In the genomic region with DNA sequence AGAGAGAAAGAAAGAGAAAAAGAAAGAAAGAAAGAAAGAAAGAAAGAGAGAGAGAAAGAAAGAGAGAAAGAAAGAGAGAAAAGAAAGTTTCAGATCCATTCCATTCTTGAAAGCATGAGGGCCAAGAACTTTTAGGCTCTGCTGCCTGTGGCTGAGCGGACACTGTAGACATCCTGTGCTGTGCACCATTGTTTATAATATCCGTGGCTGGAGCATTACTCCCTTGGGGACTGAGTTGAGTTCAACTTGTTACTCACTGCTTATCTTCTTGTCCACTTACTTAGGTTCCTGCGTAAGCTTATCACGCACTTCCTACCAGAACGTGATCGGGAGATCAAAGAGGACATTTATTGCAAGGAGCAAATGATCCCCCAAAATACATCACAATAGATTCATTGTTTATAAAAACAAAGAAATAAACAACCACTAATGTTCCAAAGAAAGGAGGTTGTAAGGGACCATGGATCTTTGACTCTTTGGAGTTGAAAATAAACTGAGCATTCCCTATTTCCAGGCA, we compare ENCODE assay signal across 18 mouse cellular contexts. TPM values are rescaled to one million over a fixed set of nuclear protein-coding genes. Genes with fewer than 3 reads are reported as not detected.
DNase-seq lines count a peak whose midpoint lies in the region; ATAC-seq and TF ChIP-seq lines count a peak whose summit lies in the region.
"Had no signal": no experiment of that assay in that cellular context is flagged by ENCODE, and none has a peak within 500 bp of the region (broad histone marks: within the 10 kb centered on the region; RNA-seq: fewer than 3 reads in every experiment).

No protein-coding gene starts in this region.

- H3K27ac ChIP-seq in heart, adult 2 months = peak overlapping the region; percentile 21
- H3K27ac ChIP-seq in heart, embryonic 12.5 days (ENCODE audit: poor library complexity, severe bottlenecking) = no peak overlapping the region
- no peak overlapping the region for H3K27ac ChIP-seq in embryonic facial prominence, embryonic 11.5 days (replicated peaks; ENCODE audit: low read depth, low read length)
- no peak overlapping the region for H3K27ac ChIP-seq in limb, embryonic 10.5 days
- H3K27ac ChIP-seq: forebrain, embryonic 15.5 days; limb, embryonic 12.5 days; liver, embryonic 13.5 days; midbrain, embryonic 10.5 days had no signal

- TF ChIP-seq CTCF in heart, adult 2 months (IDR thresholded peaks at IDR 0.05) = 0 out of 2 replicates have a peak, but pooled peaks have one; percentile 15

- H3K9me3 ChIP-seq in heart, embryonic 12.5 days (replicated peaks) = no peaks in the 10 kb centered on the region
- H3K9me3 ChIP-seq in embryonic facial prominence, embryonic 11.5 days (replicated peaks; ENCODE audit: control insufficient read depth, low read length) = no peaks in the 10 kb centered on the region
- no peaks in the 10 kb centered on the region for H3K9me3 ChIP-seq in limb, embryonic 10.5 days (replicated peaks)
- H3K9me3 ChIP-seq: forebrain, embryonic 15.5 days; limb, embryonic 12.5 days; liver, embryonic 13.5 days; midbrain, embryonic 10.5 days had no signal

- no peaks in the 10 kb centered on the region for H3K4me1 ChIP-seq in heart, adult 2 months (ENCODE audit: control insufficient read depth, insufficient read depth, low read length)
- 0 out of 2 replicates have a peak, but pooled peaks cover under 1% of the 10 kb centered on the region for H3K4me1 ChIP-seq in heart, embryonic 12.5 days (replicated peaks)
- no peaks in the 10 kb centered on the region for H3K4me1 ChIP-seq in embryonic facial prominence, embryonic 11.5 days (ENCODE audit: control insufficient read depth, insufficient read depth, low read length)
- H3K4me1 ChIP-seq in limb, embryonic 10.5 days = peaks cover 15% of the 10 kb centered on the region
- H3K4me1 ChIP-seq: liver, embryonic 13.5 days; midbrain, embryonic 10.5 days had no signal

- TF ChIP-seq EP300 in heart, adult 2 months (IDR thresholded peaks at IDR 0.05; ENCODE audit: insufficient read depth, low read depth, low read length) = peak; percentile 86

- H3K27me3 ChIP-seq in heart, adult 2 months (ENCODE audit: control insufficient read depth, insufficient read depth, low read length) = no peaks in the 10 kb centered on the region; the same call in 1 of the 2 replicates
- H3K27me3 ChIP-seq in heart, embryonic 12.5 days (replicated peaks) = no peaks in the 10 kb centered on the region
- H3K27me3 ChIP-seq in embryonic facial prominence, embryonic 11.5 days (ENCODE audit: control insufficient read depth, insufficient read depth, low read length) = no peaks in the 10 kb centered on the region
- no peaks in the 10 kb centered on the region for H3K27me3 ChIP-seq in limb, embryonic 10.5 days (ENCODE audit: low read depth, poor library complexity, severe bottlenecking)
- H3K27me3 ChIP-seq: forebrain, embryonic 15.5 days; limb, embryonic 12.5 days; liver, embryonic 13.5 days had no signal

- H3K9ac ChIP-seq in heart, adult 2 months (ENCODE audit: low read depth, low read length) = no peak overlapping the region
- no peak overlapping the region for H3K9ac ChIP-seq in heart, embryonic 12.5 days
- no peak overlapping the region for H3K9ac ChIP-seq in embryonic facial prominence, embryonic 11.5 days (replicated peaks; ENCODE audit: low read length)
- H3K9ac ChIP-seq: forebrain, embryonic 15.5 days; limb, embryonic 12.5 days; liver, embryonic 13.5 days had no signal

- H3K79me2 ChIP-seq in heart, adult 2 months (replicated peaks; ENCODE audit: control insufficient read depth, insufficient read depth, low read length) = no peaks in the 10 kb centered on the region

- peak; percentile 30; the same call in 1 of the 2 replicates for TF ChIP-seq POLR2A in heart, adult 2 months (IDR thresholded peaks at IDR 0.05; ENCODE audit: insufficient read depth, low read depth, low read length)

- intact Hi-C loops in heart, adult 2 months (cut with DNase I) = loop anchor here (2.0 to 10.0 kb wide), 2 partner anchors 162 to 254 kb away; no protein-coding TSS in a partner anchor

- WGBS in heart, adult 2 months = 26% methylated on average over 6 of the region's 6 CpGs
- WGBS in heart, embryonic 12.5 days = 32% methylated on average over 6 of the region's 6 CpGs
- 57% methylated on average over 6 of the region's 6 CpGs for WGBS in embryonic facial prominence, embryonic 11.5 days
- WGBS in limb, embryonic 10.5 days = 58% methylated on average over 6 of the region's 6 CpGs

- ATAC-seq in heart, embryonic 12.5 days (ENCODE audit: insufficient number of reproducible peaks, low FRiP score) = no peak
- ATAC-seq in embryonic facial prominence, embryonic 11.5 days (replicated peaks; ENCODE audit: insufficient number of reproducible peaks, low FRiP score, low TSS enrichment, low read depth) = no peak
- ATAC-seq: forebrain, embryonic 15.5 days; hindbrain, embryonic 16.5 days; intestine, embryonic 16.5 days had no signal

- no peaks in the 10 kb centered on the region; the same call in 1 of the 2 replicates for H3K36me3 ChIP-seq in heart, adult 2 months (ENCODE audit: control insufficient read depth, insufficient read depth, low read length)
- no peaks in the 10 kb centered on the region for H3K36me3 ChIP-seq in heart, embryonic 12.5 days
- H3K36me3 ChIP-seq in embryonic facial prominence, embryonic 11.5 days (replicated peaks; ENCODE audit: control insufficient read depth, insufficient read depth, low read depth, low read length) = no peaks in the 10 kb centered on the region
- no peaks in the 10 kb centered on the region for H3K36me3 ChIP-seq in limb, embryonic 10.5 days
- H3K36me3 ChIP-seq: forebrain, embryonic 15.5 days; limb, embryonic 12.5 days; liver, embryonic 13.5 days; midbrain, embryonic 10.5 days had no signal

- no peak overlapping the region for H3K4me2 ChIP-seq in heart, embryonic 12.5 days
- H3K4me2 ChIP-seq in embryonic facial prominence, embryonic 11.5 days (ENCODE audit: low read depth, low read length) = no peak overlapping the region
- H3K4me2 ChIP-seq: forebrain, embryonic 15.5 days; limb, embryonic 12.5 days; liver, embryonic 13.5 days had no signal

- H3K4me3 ChIP-seq in heart, adult 2 months = no peak overlapping the region
- no peak overlapping the region for H3K4me3 ChIP-seq in heart, embryonic 12.5 days
- H3K4me3 ChIP-seq in embryonic facial prominence, embryonic 11.5 days (ENCODE audit: low read depth, low read length) = no peak overlapping the region
- H3K4me3 ChIP-seq in limb, embryonic 10.5 days = no peak overlapping the region
- H3K4me3 ChIP-seq: erythroblast, embryonic 14.5 days; forebrain, embryonic 15.5 days; limb, embryonic 12.5 days; liver, embryonic 13.5 days; midbrain, embryonic 10.5 days had no signal

- DNase-seq in heart, adult 2 months = peak in 1 of 2 experiments; percentile 50
- peak; percentile 16 to 31 for DNase-seq in lung, postnatal 4 days
- no peak for DNase-seq in lung, postnatal 25 days (ENCODE audit: low spot score)
- peak; percentile 19 for DNase-seq in embryonic facial prominence, embryonic 11.5 days (ENCODE audit: low spot score)
- DNase-seq in thymus, postnatal 4 days = no peak
- DNase-seq in limb, embryonic 10.5 days (ENCODE audit: low spot score) = no peak
- DNase-seq: adrenal gland, adult 8-10 months; cerebellum, postnatal 10 days; liver, embryonic 13.5 days; right cerebral cortex, postnatal 25 days; thymus, adult 2 months had no signal

RNA-seq across cellular contexts. Expression of a gene that starts 27.3 kb away (rescaled TPM):
- total RNA-seq in heart, adult 2 months (2021) = 1 to 10 TPM; 1.6 to 2.0 TPM
- 3.4 and 3.8 TPM in 2 replicates for polyA plus RNA-seq in heart, adult 2 months (2012; rRNA removed)
- 0.22 and 0.37 TPM in 2 replicates for polyA plus RNA-seq in heart, embryonic 12.5 days (2016; fragmentation: Nextera tagmentation; extraction: Ambion mirVana)
- 0.25 and 0.67 TPM in 2 replicates for polyA plus RNA-seq in embryonic facial prominence, embryonic 11.5 days (2014; fragmentation: Nextera tagmentation; extraction: Ambion mirVana)
- polyA plus RNA-seq in limb, embryonic 10.5 days (2016; fragmentation: Nextera tagmentation; extraction: Ambion mirVana) = 0.14 and 0.15 TPM in 2 replicates
- polyA plus RNA-seq: erythroblast, embryonic 14.5 days had no signal

Comparison
In these comparisons a context has a peak if more than half of its experiments do, and no peak if none do; other contexts are left out.
1. DNase-seq: peak in lung, postnatal 4 days (2 of 2) and embryonic facial prominence, embryonic 11.5 days (single experiment); none in lung, postnatal 25 days (single experiment), thymus, postnatal 4 days (single experiment) and limb, embryonic 10.5 days (single experiment).